ENCODE assay signal across 8 mouse cellular contexts in genomic region chr6:134887711-134888449, GRCm38 (mm10). TPM values are rescaled to one million over a fixed set of nuclear protein-coding genes. Genes with fewer than 3 reads are reported as not detected.
A peak's percentile ranks its signal among the peaks of the same experiment; 100 is the strongest.
DNase-seq lines count a peak whose midpoint lies in the region; ATAC-seq and TF ChIP-seq lines count a peak whose summit lies in the region.

No protein-coding gene starts in this region.

- 2% methylated on average over 10 of the region's 10 CpGs for WGBS in hindbrain, embryonic 15.5 days

- H3K27ac ChIP-seq in MEL (ENCODE audit: control insufficient read depth, low read depth, low read length) = no peak overlapping the region
- H3K27ac ChIP-seq in hindbrain, embryonic 15.5 days (replicated peaks) = peak overlapping the region; percentile 96

- H3K27me3 ChIP-seq in MEL (ENCODE audit: control insufficient read depth in 1 of 2, insufficient read depth in 2 of 2, low read length in 2 of 2) = no peaks in the 10 kb centered on the region
- H3K27me3 ChIP-seq in hindbrain, embryonic 15.5 days = no peaks in the 10 kb centered on the region

- H3K9ac ChIP-seq in MEL (ENCODE audit: control insufficient read depth, low read depth, low read length, poor library complexity, severe bottlenecking) = no peak overlapping the region
- peak overlapping the region; percentile 69 for H3K9ac ChIP-seq in hindbrain, embryonic 15.5 days

- H3K79me2 ChIP-seq in MEL (ENCODE audit: control insufficient read depth, insufficient read depth, low read length, poor library complexity) = no peaks in the 10 kb centered on the region

- TF ChIP-seq POLR2A in MEL (IDR thresholded peaks at IDR 0.05; ENCODE audit: control insufficient read depth in 1 of 2, insufficient read depth in 1 of 2, low read depth in 1 of 2, low read length in 2 of 2, poor library complexity in 1 of 2) = no peak

- TF ChIP-seq RAD21 in MEL (IDR thresholded peaks at IDR 0.05; ENCODE audit: low read depth, low read length) = no peak

- TF ChIP-seq CTCF in MEL (IDR thresholded peaks at IDR 0.05 in 2 of 3, conservative IDR thresholded peaks at IDR 0.05 in 1 of 3; ENCODE audit: control insufficient read depth in 1 of 3, insufficient read depth in 1 of 3, low read depth in 2 of 3, low read length in 3 of 3, poor library complexity in 1 of 3, severe bottlenecking in 1 of 3) = no peak

- intact Hi-C loops in left cerebral cortex, postnatal 25 days (cut with DNase I) = loop anchor here (1.0 kb wide), 1 partner anchor 32 kb away; the partner anchor contains the start of gene Cdkn1b

- H3K4me1 ChIP-seq in MEL (ENCODE audit: control insufficient read depth in 1 of 2, insufficient read depth in 2 of 2, low read length in 2 of 2) = peaks cover 2 to 4% of the 10 kb centered on the region in 2 experiments; a peak in 2 of 4 replicates
- peaks cover 46% of the 10 kb centered on the region for H3K4me1 ChIP-seq in hindbrain, embryonic 15.5 days (replicated peaks)

- peak overlapping the region; percentile 59 for H3K4me2 ChIP-seq in hindbrain, embryonic 15.5 days

- peak; percentile 93 for ATAC-seq in hindbrain, embryonic 15.5 days (ENCODE audit: low FRiP score, low read depth)
- ATAC-seq in inflammation-experienced regulatory T-cells, adult 6 months = no peak

- TF ChIP-seq EP300 in MEL (IDR thresholded peaks at IDR 0.05; ENCODE audit: low read depth in 1 of 2, low read length in 2 of 2) = no peak

- peaks cover 0 to 3% of the 10 kb centered on the region in 2 experiments; a peak in 2 of 4 replicates for H3K36me3 ChIP-seq in MEL (ENCODE audit: control insufficient read depth in 1 of 2, insufficient read depth in 2 of 2, low read length in 2 of 2)
- H3K36me3 ChIP-seq in hindbrain, embryonic 15.5 days = no peaks in the 10 kb centered on the region

- H3K4me3 ChIP-seq in MEL (ENCODE audit: control insufficient read depth in 1 of 2, insufficient read depth in 1 of 2, low read depth in 2 of 2, low read length in 2 of 2) = no peak overlapping the region
- H3K4me3 ChIP-seq in hindbrain, embryonic 15.5 days = peak overlapping the region; percentile 66

- no peaks in the 10 kb centered on the region for H3K9me3 ChIP-seq in MEL (replicated peaks; ENCODE audit: insufficient read depth, low read length)
- no peaks in the 10 kb centered on the region for H3K9me3 ChIP-seq in hindbrain, embryonic 15.5 days

- DNase-seq in adrenal gland, adult (ENCODE audit: inconsistent age in 2 of 2, low spot score in 1 of 2) = peak; percentile 23 to 61
- no peak for DNase-seq in adrenal gland, adult 2 months
- peak; percentile 56 for DNase-seq in MEL (ENCODE audit: low read depth, low spot score)
- peak; percentile 93 for DNase-seq in embryo, embryonic 11 days
- DNase-seq in left cerebral cortex, postnatal 25 days (ENCODE audit: low spot score in 2 of 2) = peak; percentile 88 to 97
- DNase-seq in retina, postnatal 1 day = peak; percentile 98

TF ChIP-seq in MEL, 35 proteins besides CTCF, POLR2A, EP300 and RAD21:
- TF ChIP-seq ETS1 (IDR thresholded peaks at IDR 0.05; ENCODE audit: low read depth, low read length) (no peak), MXI1 (IDR thresholded peaks at IDR 0.05; ENCODE audit: low read depth, low read length) (0 out of 2 replicates have a peak, but pooled peaks have one; percentile 42), SIN3A (IDR thresholded peaks at IDR 0.05; ENCODE audit: low read length) (peak; percentile 59; the same call in 1 of the 2 replicates)

RNA-seq across cellular contexts. Expression of gene Gpr19, which starts 10.5 kb away (rescaled TPM):
- 1 to 10 TPM; 5.2 to 8.6 TPM for total RNA-seq in adrenal gland, adult 2 months (2021)
- polyA plus RNA-seq in adrenal gland, adult 2 months (2012; rRNA removed) = 9.6 and 9.9 TPM in 2 replicates
- total RNA-seq in MEL (2012; rRNA removed) = 8.4 and 9.0 TPM in 2 replicates
- polyA plus RNA-seq in MEL (2012; ENCODE audit: insufficient read depth in 1 of 2, insufficient read length in 2 of 2, low read depth in 1 of 2, low replicate concordance in 2 of 2, missing spikeins in 1 of 2) = 10 to 100 TPM in 1 of 2 experiments, not detected in 1; 11.7 TPM
- polyA plus RNA-seq in hindbrain, embryonic 15.5 days (2015; fragmentation: Nextera tagmentation; extraction: Ambion mirVana) = 34.3 and 34.5 TPM in 2 replicates
- total RNA-seq in left cerebral cortex, postnatal 25 days (2021) = 10 to 100 TPM; 25.3 to 27.3 TPM
- polyA plus RNA-seq in inflammation-experienced regulatory T-cells, adult 6 months (2017; shearing (Covaris generic)) = 1 to 10 TPM; 5.7 to 9.1 (median 6.8) TPM

RNA-seq across cellular contexts. Expression of gene Cdkn1b, which starts 32.3 kb away (rescaled TPM):
- 10 to 100 TPM; 41.5 to 42.2 TPM for total RNA-seq in adrenal gland, adult 2 months (2021)
- 24.5 and 31.9 TPM in 2 replicates for polyA plus RNA-seq in adrenal gland, adult 2 months (2012; rRNA removed)
- 7.7 and 12.0 TPM in 2 replicates for total RNA-seq in MEL (2012; rRNA removed)
- 10 to 100 TPM in 1 of 2 experiments, not detected in 1; 21.2 TPM for polyA plus RNA-seq in MEL (2012; ENCODE audit: insufficient read depth in 1 of 2, insufficient read length in 2 of 2, low read depth in 1 of 2, low replicate concordance in 2 of 2, missing spikeins in 1 of 2)
- 17.0 and 21.8 TPM in 2 replicates for polyA plus RNA-seq in hindbrain, embryonic 15.5 days (2015; fragmentation: Nextera tagmentation; extraction: Ambion mirVana)
- total RNA-seq in left cerebral cortex, postnatal 25 days (2021) = 10 to 100 TPM; 40.3 to 43.2 TPM
- 10 to 100 TPM; 29.4 to 55.7 (median 51.9) TPM for polyA plus RNA-seq in inflammation-experienced regulatory T-cells, adult 6 months (2017; shearing (Covaris generic))

RNA-seq across cellular contexts. Expression of gene Crebl2, which starts 57.9 kb away (rescaled TPM):
- total RNA-seq in adrenal gland, adult 2 months (2021) = 10 to 100 TPM; 24.3 to 42.2 TPM
- 6.2 and 6.6 TPM in 2 replicates for polyA plus RNA-seq in adrenal gland, adult 2 months (2012; rRNA removed)
- 1.5 and 2.1 TPM in 2 replicates for total RNA-seq in MEL (2012; rRNA removed)
- polyA plus RNA-seq in MEL (2012; ENCODE audit: insufficient read depth in 1 of 2, insufficient read length in 2 of 2, low read depth in 1 of 2, low replicate concordance in 2 of 2, missing spikeins in 1 of 2) = 1 to 10 TPM in 1 of 2 experiments, not detected in 1; 3.7 TPM
- polyA plus RNA-seq in hindbrain, embryonic 15.5 days (2015; fragmentation: Nextera tagmentation; extraction: Ambion mirVana) = 3.4 and 4.2 TPM in 2 replicates
- 10 to 100 TPM; 29.9 to 32.9 TPM for total RNA-seq in left cerebral cortex, postnatal 25 days (2021)
- polyA plus RNA-seq in inflammation-experienced regulatory T-cells, adult 6 months (2017; shearing (Covaris generic)) = 10 to 100 TPM; 20.4 to 46.1 (median 45.3) TPM
